Mouse (Mus musculus): Measurements from ENCODE around the gene Psmd1. TPM values are rescaled to one million over a fixed set of nuclear protein-coding genes. Genes with fewer than 3 reads are reported as not detected.

Gene Psmd1
- polyA plus RNA-seq, 1 experiment: 88.9 TPM

DNA sequence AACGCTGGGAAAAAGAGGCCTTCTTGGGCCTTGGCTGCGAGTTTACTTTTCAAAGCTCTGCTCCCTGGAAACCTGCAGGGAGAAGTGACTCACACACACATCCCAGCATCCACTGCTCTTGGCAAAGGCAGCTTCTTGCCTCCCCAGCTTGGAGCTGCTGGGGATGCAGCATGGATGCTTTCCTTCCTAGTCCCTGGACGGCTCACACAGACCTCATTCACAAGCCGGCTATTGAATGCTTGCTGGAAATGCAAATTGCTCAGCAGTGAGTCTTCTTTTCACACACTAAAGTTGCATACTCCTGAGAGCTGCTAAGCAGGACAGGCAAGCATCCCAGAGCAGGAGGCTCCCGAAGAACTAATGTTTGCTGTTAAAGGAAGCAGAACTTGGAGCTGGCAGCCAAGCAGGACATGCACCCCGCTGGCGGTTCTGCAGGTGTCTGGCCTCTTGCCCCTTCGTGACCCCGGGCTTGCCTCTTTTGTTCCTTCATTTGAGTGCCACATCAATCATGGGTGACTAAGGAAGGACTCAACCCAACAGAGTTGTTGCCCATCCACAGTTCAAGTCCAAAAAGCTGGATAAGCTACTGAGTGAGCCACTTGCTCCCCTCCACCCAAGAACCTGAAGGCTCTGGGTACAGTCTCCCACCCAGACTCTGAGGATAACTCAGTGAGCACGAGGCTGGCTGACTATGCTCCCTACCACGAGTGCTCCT lies 31.8 kb upstream of the Psmd1 start:
- H3ac ChIP-seq (ENCODE audit: control insufficient read depth, insufficient read length, low read depth): no peak overlapping the region
- no peak overlapping the region for H3K4me3 ChIP-seq (ENCODE audit: insufficient read depth, poor library complexity, severe bottlenecking)
- no peaks in the 10 kb centered on the region for H3K36me3 ChIP-seq (ENCODE audit: control insufficient read depth, insufficient read depth)
- TF ChIP-seq MYOG (IDR thresholded peaks at IDR 0.05; ENCODE audit: control insufficient read depth, extremely low read depth, insufficient read length) (no peak), MAX (IDR thresholded peaks at IDR 0.05) (no peak), USF1 (IDR thresholded peaks at IDR 0.05; ENCODE audit: low read depth) (no peak), CEBPB (IDR thresholded peaks at IDR 0.05; ENCODE audit: low read depth) (no peak), FOSL1 (IDR thresholded peaks at IDR 0.05; ENCODE audit: insufficient read depth, low read length, poor library complexity, severe bottlenecking) (no peak), CTCF (IDR thresholded peaks at IDR 0.05; ENCODE audit: control insufficient read depth, insufficient read depth, insufficient read length) (no peak), MYOD1 (IDR thresholded peaks at IDR 0.05; ENCODE audit: control insufficient read depth, insufficient read length, low read depth) (no peak)
- peaks cover 19% of the 10 kb centered on the region for H3K27me3 ChIP-seq (ENCODE audit: control insufficient read depth, insufficient read depth, insufficient read length)
- no peaks in the 10 kb centered on the region for H3K79me2 ChIP-seq (ENCODE audit: control insufficient read depth, insufficient read depth)
- H3K79me3 ChIP-seq (ENCODE audit: low read depth): no peaks in the 10 kb centered on the region

DNA sequence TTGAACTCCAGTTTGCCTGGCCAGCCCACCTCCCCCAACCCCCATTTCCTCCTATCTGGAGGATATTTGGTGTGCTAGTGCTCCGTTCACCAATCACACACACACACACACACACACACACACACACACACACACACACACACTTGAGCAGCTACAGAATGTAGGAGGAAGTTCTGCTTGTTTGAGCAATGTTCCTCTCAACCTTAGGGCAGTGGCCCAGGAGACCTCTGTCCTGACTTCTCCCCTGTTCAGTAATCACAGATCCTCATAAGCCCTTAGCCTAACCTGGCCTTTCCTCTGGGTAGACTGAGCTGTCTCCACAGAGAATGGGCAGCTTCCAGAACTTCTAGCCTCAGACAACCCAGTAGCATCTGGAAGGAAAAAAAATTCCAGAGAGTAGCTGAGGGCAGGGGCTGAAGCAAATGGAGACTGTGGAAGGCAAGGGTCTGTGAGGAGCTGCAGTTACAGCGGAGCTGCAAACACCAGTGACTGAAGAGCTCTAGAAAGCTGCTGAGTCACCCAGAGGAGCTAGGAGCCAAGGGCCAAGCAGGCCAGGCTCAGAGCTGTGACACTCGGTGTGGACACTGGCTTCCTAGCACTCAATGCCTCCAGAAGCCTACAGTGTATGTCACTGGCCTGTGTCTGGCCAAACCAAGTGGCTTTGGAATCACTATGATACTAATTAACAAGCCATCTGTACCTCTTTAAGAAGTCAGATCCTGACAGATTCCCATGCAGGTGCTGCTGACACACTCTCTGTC lies 25.8 kb upstream of the Psmd1 start:
- no peak overlapping the region for H3K4me3 ChIP-seq (ENCODE audit: insufficient read depth, poor library complexity, severe bottlenecking)
- no peaks in the 10 kb centered on the region for H3K36me3 ChIP-seq (ENCODE audit: control insufficient read depth, insufficient read depth)
- peaks cover under 1% of the 10 kb centered on the region for H3K27me3 ChIP-seq (ENCODE audit: control insufficient read depth, insufficient read depth, insufficient read length)
- no peak for TF ChIP-seq CTCF (IDR thresholded peaks at IDR 0.05; ENCODE audit: control insufficient read depth, insufficient read depth, insufficient read length)
- no peak for TF ChIP-seq MAX (IDR thresholded peaks at IDR 0.05)
- TF ChIP-seq USF1 (IDR thresholded peaks at IDR 0.05; ENCODE audit: low read depth): no peak
- TF ChIP-seq CEBPB (IDR thresholded peaks at IDR 0.05; ENCODE audit: low read depth): no peak
- TF ChIP-seq MYOG (IDR thresholded peaks at IDR 0.05; ENCODE audit: control insufficient read depth, extremely low read depth, insufficient read length): no peak
- no peak for TF ChIP-seq FOSL1 (IDR thresholded peaks at IDR 0.05; ENCODE audit: insufficient read depth, low read length, poor library complexity, severe bottlenecking)
- TF ChIP-seq MYOD1 (IDR thresholded peaks at IDR 0.05; ENCODE audit: control insufficient read depth, insufficient read length, low read depth): no peak
- H3K79me3 ChIP-seq (ENCODE audit: low read depth): no peaks in the 10 kb centered on the region
- no peak overlapping the region for H3ac ChIP-seq (ENCODE audit: control insufficient read depth, insufficient read length, low read depth)
- no peaks in the 10 kb centered on the region for H3K79me2 ChIP-seq (ENCODE audit: control insufficient read depth, insufficient read depth)

DNA sequence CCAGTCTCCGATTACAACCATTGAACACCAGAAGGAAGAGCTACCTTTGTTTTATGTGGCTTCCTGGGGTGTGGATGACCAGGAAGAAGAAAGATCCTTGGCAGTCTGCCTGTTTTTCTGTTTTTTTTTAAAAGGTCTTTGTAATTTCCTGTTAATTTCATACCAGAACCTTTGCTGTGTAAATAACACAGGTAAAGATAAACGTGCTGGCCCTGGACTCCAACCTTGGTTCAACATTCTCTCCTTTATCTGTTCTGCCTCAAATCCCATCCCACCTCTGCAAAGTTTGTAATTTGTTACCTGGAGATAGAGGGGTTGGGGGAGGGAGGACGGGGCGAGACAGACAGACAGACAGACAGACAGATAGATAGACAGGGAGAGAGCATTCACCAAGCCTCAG lies 24.1 kb upstream of the Psmd1 start:
- Histone ChIP-seq H3K79me2 (ENCODE audit: control insufficient read depth, insufficient read depth) (no peaks in the 10 kb centered on the region), H3K36me3 (ENCODE audit: control insufficient read depth, insufficient read depth) (no peaks in the 10 kb centered on the region), H3K4me3 (ENCODE audit: insufficient read depth, poor library complexity, severe bottlenecking) (no peak overlapping the region), H3K27me3 (ENCODE audit: control insufficient read depth, insufficient read depth, insufficient read length) (peaks cover 9% of the 10 kb centered on the region), H3ac (ENCODE audit: control insufficient read depth, insufficient read length, low read depth) (no peak overlapping the region), H3K79me3 (ENCODE audit: low read depth) (no peaks in the 10 kb centered on the region)
- no peak for TF ChIP-seq CTCF (IDR thresholded peaks at IDR 0.05; ENCODE audit: control insufficient read depth, insufficient read depth, insufficient read length)
- no peak for TF ChIP-seq MYOD1 (IDR thresholded peaks at IDR 0.05; ENCODE audit: control insufficient read depth, insufficient read length, low read depth)
- no peak for TF ChIP-seq FOSL1 (IDR thresholded peaks at IDR 0.05; ENCODE audit: insufficient read depth, low read length, poor library complexity, severe bottlenecking)
- no peak for TF ChIP-seq CEBPB (IDR thresholded peaks at IDR 0.05; ENCODE audit: low read depth)
- TF ChIP-seq MYOG (IDR thresholded peaks at IDR 0.05; ENCODE audit: control insufficient read depth, extremely low read depth, insufficient read length): no peak
- no peak for TF ChIP-seq USF1 (IDR thresholded peaks at IDR 0.05; ENCODE audit: low read depth)
- no peak for TF ChIP-seq MAX (IDR thresholded peaks at IDR 0.05)

DNA sequence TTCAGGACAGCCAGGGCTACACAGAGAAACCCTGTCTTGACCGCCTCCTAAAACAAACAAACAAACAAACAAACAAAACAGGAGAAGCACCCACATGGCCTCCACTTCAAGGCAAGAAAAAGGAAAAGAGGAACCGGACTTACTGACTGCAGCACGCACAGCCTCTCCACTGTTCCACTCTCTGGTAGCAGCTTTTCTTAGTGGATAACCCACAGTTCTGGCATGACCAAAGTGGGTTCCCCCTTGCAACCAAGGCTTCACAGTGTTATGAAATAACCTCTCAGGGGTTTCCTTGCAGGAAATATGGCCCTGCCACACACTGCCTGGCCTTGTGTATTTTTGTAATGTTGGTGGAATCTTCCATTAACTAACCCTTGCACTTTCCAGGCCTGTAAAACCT lies 23.4 kb upstream of the Psmd1 start:
- Histone ChIP-seq H3K79me3 (ENCODE audit: low read depth) (no peaks in the 10 kb centered on the region), H3ac (ENCODE audit: control insufficient read depth, insufficient read length, low read depth) (no peak overlapping the region), H3K4me3 (ENCODE audit: insufficient read depth, poor library complexity, severe bottlenecking) (no peak overlapping the region), H3K27me3 (ENCODE audit: control insufficient read depth, insufficient read depth, insufficient read length) (peaks cover 14% of the 10 kb centered on the region), H3K79me2 (ENCODE audit: control insufficient read depth, insufficient read depth) (no peaks in the 10 kb centered on the region), H3K36me3 (ENCODE audit: control insufficient read depth, insufficient read depth) (no peaks in the 10 kb centered on the region)
- no peak for TF ChIP-seq MYOG (IDR thresholded peaks at IDR 0.05; ENCODE audit: control insufficient read depth, extremely low read depth, insufficient read length)
- TF ChIP-seq CEBPB (IDR thresholded peaks at IDR 0.05; ENCODE audit: low read depth): no peak
- no peak for TF ChIP-seq MAX (IDR thresholded peaks at IDR 0.05)
- no peak for TF ChIP-seq CTCF (IDR thresholded peaks at IDR 0.05; ENCODE audit: control insufficient read depth, insufficient read depth, insufficient read length)
- no peak for TF ChIP-seq USF1 (IDR thresholded peaks at IDR 0.05; ENCODE audit: low read depth)
- TF ChIP-seq FOSL1 (IDR thresholded peaks at IDR 0.05; ENCODE audit: insufficient read depth, low read length, poor library complexity, severe bottlenecking): no peak
- no peak for TF ChIP-seq MYOD1 (IDR thresholded peaks at IDR 0.05; ENCODE audit: control insufficient read depth, insufficient read length, low read depth)

DNA sequence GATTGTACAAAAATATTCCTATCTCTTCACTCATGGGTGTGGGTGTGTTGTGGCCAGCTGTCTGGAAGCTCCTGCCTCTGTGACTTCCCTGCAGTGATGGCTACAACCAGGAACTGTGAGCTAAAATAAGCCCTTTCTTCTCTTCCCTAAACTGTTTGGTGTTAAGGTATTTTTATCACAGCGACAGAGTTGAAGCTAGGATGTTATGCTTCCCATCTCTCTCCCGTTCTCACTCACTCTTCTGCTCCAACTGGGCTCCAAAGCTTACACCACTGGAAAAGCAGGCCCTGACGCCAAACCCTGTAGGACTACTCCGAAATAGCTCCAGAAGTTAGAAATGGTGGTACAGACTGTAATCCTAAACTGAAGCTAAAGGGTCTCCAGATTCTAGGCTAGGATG lies 19.1 kb upstream of the Psmd1 start:
- no peaks in the 10 kb centered on the region for H3K36me3 ChIP-seq (ENCODE audit: control insufficient read depth, insufficient read depth)
- H3K4me3 ChIP-seq (ENCODE audit: insufficient read depth, poor library complexity, severe bottlenecking): no peak overlapping the region
- TF ChIP-seq CTCF (IDR thresholded peaks at IDR 0.05; ENCODE audit: control insufficient read depth, insufficient read depth, insufficient read length) (no peak), MYOG (IDR thresholded peaks at IDR 0.05; ENCODE audit: control insufficient read depth, extremely low read depth, insufficient read length) (no peak), FOSL1 (IDR thresholded peaks at IDR 0.05; ENCODE audit: insufficient read depth, low read length, poor library complexity, severe bottlenecking) (no peak), MYOD1 (IDR thresholded peaks at IDR 0.05; ENCODE audit: control insufficient read depth, insufficient read length, low read depth) (no peak), USF1 (IDR thresholded peaks at IDR 0.05; ENCODE audit: low read depth) (no peak), CEBPB (IDR thresholded peaks at IDR 0.05; ENCODE audit: low read depth) (no peak), MAX (IDR thresholded peaks at IDR 0.05) (no peak)
- H3ac ChIP-seq (ENCODE audit: control insufficient read depth, insufficient read length, low read depth): no peak overlapping the region
- H3K79me2 ChIP-seq (ENCODE audit: control insufficient read depth, insufficient read depth): no peaks in the 10 kb centered on the region
- peaks cover 38% of the 10 kb centered on the region for H3K27me3 ChIP-seq (ENCODE audit: control insufficient read depth, insufficient read depth, insufficient read length)
- H3K79me3 ChIP-seq (ENCODE audit: low read depth): no peaks in the 10 kb centered on the region

Data from C2C12 (cell line).